Mouse (Mus musculus) adrenal gland, postnatal 25 days (tissue): ENCODE measurements around the gene Kif1a. TPM values are rescaled to one million over a fixed set of nuclear protein-coding genes. Genes with fewer than 3 reads are reported as not detected.

Source experiments
- DNase-seq: peaks from one replicate; pipeline ENCODE4 v3.0.0; 2021; ENCODE audit warnings: mixed read lengths
- long read RNA-seq: library from polyadenylated mRNA; stranded (forward); transcript quantifications from one replicate; pipeline ENCODE4 v2.0.0, GENCODE M21; 2021
- total RNA-seq: library from RNA; stranded (reverse); gene quantifications from 2 replicates; pipeline ENCODE4 v1.2.3, GENCODE M21; 2021

Kif1a gene
- 15.6 and 26.0 TPM in 2 replicates for total RNA-seq
- long read RNA-seq, partial matches to known transcripts, result 5 of 9 reads
- long read RNA-seq, other reads (novel, unspliced or antisense), result 4 of 9 reads

DNA sequence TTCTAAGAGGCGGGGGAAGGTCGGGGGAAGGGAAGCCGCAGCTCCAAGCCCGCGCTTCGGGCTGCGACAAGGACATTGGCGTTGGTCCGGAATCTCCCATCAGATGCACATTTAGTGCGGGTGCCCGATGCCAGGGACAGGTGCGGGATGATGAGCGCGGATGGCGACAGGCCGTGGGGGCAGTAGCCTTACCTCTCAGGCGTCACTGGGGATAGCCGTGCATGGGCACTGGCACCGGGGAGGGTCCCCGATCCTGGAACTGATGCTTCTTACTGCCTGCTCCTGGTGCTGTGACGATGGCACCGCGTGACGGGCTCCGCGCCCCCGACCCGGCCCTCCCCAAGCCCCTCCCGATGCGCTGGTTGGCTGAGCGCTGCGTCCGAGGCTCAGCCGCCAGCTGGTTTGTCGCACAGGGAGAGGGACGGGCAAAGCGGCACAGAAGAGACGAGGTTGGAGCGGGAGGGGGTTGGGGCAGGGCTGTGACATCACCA is at the start of gene Kif1a:
Gene Kif1a, minus strand, starts transcription at position 381 of the 491 bp plus-strand sequence.
- DNase-seq, result peak; percentile 62

DNA sequence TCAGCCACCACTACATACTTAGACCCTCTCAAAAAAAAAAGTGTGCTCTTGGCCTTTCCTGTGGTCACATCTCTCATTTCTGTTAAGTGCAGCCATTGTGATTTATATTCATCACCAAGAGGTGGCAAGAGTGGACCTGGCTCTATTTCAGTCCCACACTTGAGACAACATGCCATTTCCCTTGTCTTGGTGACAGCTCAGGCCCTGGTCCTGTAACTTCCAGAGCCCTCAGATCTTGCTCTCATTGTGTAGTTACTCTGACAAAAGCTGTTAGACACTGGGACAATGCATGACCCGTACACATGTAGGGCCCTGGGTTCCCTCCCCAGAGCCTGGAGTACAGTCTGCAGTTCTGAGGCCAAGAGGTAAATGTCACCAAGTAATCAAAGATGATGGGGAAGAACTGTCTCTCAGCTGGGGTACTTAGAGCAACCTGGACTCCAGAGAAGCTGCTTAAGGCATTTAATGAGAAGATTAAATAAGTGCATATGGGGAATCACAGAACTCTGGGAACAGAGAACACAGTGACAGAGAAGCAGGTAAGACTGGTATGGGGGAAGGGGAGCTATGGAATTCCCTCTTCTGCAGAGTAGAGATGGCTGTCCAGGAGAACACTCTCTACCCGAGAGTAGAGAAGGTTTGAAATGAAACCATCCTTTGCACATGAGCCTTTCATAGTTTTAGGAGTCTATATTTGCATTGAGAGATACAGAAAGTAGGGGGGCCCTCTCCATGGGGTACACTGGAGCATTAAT is 49.3 kb upstream of the Kif1a start:
- no peak for DNase-seq

DNA sequence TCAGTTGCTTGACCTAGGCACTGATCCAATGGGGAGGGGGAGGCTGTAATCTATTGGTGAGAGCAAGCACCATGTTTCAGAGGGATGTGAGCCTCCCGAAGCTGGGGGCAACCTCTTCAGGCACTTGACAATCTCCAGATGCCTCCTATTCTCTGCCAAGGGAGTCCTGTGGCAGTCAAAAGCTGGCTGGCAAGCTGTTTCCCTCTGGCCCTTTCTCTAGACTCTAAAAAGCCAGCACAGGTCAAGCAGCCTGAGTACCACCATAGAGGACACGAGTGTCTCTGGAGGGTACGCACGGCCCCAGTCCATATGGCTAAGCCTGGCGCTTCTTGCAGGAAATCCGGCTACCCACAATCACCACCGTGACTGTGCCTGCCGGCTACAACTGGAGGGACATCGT is 42.4 kb upstream of the Kif1a start:
- no peak for DNase-seq

DNA sequence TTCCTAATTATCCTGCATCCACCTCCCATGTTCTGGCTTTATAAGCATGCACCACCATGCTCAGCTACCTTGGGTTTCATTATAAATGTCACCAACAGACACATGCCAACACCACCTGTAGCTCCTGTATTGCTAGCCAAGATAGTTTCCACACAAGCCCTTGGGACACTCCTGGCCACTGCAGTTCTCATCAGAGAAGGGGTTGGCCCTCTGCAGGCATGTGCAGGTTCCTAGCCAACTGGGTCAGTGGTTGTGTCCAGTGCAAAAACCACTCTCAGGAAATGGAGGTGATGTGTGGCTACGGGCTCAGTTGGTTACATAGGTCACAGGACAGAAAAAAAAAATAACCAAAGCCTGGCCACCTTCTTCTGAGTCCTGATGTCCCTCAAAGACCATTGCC is 41.1 kb upstream of the Kif1a start:
- DNase-seq, result peak; percentile 19

DNA sequence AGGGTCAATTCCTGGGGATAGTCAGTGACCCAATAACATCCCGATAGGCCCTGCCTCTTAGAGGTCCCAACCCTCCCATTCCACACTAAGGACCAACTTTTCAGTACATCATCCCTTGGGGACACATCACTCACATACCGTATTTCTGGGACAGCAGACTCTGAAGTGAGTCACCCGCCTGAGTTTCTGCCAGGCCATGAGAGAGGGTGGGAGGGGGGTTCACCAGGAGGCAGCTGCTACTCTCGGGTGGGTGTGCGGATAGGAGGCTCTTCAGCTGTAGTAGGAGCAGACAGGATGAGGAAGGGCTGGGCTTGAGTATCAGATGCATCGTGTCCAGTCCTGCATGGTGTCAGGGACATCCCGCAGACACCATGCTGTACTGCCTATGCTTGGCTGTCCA is 38.0 kb upstream of the Kif1a start:
- no peak for DNase-seq

DNA sequence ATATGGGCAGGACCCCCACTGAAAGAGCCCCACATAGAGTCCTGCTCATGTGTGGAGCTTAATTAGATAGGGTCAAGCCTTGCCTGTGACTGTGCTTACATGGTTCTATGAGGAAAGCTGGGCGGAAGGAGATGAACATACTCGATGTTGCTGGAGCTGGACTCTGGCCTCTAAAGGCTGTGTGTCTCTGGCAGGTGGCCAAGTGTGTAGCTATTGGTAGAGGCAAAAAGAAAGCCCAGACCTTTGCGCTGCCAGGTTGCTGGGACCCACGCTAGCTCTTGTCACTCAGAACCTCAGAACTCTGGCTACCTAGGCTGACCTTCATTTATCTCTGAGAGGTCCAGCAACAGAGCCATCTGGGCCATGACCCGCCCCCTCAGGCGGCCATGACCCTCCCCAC is 36.8 kb upstream of the Kif1a start:
- peak; percentile 20 for DNase-seq

DNA sequence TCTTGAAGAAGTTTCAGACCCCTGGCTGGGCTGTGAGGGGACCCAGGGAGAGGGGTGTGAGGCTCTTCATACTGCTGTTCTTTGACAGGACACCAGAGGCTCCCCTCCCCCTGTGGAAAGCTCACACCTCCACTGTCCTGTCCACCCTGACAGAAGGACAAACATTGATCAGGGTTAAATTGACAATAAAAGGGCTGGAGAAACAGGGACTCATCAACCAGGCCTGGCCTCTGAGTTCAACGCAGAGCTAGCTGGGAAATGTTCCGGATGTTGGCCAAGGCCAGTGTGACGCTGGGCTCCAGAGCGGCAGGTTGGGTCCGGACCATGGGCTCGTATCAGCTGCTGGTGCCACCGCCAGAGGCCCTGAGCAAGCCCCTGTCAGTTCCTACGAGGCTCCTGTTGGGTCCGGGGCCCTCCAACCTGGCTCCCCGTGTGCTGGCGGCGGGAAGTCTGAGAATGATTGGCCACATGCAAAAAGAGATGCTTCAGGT is 33.3 kb upstream of the Kif1a start, which contains the start of gene Agxt:
Gene Agxt, plus strand, starts transcription at position 205 of the 491 bp plus-strand sequence.
- no peak for DNase-seq

DNA sequence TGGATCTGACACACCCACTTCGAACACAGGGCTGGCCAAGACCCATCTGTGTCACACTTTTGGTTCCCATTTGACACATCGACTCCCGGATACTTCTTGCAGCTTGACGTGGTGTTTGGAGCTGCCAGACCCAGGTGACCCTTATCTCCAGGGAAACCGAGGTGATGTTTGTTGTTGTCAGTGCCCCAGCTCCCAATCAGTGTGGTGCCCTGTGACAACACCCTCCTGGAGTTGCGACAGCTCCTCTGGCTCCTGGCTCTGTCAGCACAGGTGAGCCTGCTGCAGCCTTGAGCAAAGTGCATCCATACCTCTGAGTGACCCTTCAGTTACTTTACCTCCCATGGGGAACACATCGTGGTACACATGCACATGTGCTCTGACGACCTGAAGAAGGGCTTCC is 30.9 kb upstream of the Kif1a start:
- DNase-seq, result no peak

DNA sequence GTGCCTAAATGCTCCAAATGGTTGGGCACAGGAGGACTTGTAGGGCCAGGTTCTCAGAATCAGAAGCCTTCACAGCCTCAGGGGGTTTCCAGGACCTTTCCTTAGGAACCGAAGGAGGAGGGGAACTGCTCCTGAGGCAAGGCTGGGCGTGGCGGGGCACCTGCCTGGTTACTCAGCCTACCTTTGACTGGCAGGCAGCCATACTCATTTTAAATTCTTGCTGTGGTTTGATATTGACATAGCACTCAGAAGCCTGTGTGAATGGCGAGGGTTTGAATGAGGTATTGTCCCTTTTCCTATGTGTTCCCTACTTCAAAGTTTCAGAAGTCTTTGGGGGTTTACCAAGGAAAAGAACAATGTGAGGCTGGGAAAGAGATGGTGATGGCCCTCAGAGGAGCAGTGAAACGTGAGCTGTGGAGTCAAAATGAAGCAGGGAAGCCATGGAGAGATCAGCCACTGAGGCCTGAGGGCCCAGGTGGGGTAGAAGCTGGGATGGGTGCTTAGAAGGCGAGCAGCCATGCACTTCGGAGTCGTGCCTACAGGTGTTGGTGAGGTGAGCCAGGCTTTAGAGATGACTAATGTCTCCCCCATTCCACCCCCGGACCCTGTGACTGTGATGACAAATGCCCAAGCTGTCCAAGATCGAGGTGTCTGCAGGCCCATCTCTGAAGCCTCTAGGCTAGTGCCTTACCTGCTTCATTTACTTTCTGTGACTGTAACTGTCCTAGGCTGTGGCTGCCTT is 28.7 kb upstream of the Kif1a start:
- no peak for DNase-seq

DNA sequence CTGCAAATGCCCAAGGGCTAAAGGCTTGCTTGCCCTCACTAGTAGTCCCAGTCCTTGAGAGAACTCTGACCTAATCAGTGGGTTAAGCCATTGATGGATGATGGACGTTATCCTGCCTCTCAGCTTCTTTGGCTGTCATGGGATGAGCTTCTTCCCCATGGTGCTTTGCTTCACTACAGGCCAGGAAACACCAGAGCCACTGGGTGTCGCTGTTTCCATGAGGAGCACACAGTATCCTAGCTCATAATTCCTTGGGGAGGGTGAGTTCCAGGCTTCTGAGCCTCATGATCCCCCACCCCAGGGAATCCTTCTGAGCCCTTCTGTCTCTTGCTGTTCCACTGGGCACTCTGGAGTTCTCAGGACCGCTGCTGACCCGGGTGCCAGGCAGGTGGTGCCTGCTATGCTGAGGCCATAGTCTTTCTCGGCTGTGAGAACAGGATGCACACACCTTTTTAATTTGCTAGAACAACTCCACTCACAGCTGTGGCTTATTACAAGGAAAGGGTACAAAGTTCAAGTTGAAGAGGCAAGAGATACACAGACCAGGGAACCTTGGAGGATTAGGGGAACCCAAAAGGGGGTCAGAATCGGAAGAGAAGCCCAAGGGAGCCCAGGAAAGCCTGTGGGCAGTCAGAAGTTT is 27.1 kb upstream of the Kif1a start:
- DNase-seq, result peak; percentile 65

DNA sequence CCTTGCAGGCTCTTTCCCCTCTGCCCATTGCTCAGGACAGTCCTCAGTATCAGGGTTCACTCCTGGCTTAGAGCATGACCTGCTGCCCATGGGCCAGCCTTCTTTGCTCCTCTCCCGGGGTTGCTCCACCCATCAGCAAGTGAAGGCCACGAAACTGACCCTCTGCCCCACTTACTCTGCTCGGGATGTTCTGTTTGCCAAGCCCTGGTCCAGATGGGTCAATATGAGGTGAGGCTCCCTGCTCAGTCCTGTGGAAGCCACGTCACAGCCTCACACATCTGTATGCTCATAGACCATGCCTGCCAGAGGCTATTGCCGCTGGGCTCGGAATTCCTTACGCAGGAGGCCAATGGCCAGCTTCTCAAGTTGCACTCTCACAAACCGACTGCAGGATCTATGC is 26.5 kb upstream of the Kif1a start:
- DNase-seq, result no peak

DNA sequence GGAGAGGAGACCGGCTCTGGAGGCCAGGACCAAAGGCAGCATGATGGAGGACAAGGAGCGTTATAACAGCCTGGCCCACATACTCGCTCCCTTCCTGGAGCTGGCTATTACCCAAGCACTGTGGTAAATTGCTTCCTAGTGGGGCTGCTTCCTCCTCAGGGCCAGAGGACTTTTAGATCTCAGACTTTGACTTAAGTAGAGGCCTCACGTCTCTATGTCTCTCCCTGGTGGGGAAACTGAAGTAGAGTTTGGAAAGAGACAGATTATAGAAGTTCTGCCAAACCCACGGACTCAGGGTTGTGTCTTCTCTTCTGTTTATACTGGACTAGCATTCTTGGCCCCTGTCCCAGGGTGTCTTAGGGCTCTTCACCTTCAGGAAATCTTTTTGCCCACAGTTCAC is 23.5 kb upstream of the Kif1a start:
- no peak for DNase-seq

DNA sequence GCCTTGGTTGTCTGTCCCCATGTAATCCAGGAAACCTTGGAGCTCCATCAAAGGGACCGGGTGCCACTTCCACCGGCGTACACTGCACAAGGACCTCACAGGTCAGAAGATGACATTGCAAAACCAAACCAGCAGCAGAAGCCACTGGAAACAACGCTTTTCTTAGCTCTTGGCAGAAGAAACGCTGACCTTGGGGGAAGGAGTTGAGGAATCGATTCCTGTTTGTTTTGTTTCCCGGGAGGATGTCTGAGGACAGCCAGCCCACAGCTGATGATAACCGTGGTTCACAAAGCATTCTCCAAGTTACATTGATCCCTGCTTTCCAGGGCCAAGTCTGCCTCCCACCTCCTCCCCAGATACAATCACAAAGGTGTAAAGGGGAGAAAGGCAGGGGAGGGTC is 22.3 kb upstream of the Kif1a start:
- DNase-seq, result no peak

DNA sequence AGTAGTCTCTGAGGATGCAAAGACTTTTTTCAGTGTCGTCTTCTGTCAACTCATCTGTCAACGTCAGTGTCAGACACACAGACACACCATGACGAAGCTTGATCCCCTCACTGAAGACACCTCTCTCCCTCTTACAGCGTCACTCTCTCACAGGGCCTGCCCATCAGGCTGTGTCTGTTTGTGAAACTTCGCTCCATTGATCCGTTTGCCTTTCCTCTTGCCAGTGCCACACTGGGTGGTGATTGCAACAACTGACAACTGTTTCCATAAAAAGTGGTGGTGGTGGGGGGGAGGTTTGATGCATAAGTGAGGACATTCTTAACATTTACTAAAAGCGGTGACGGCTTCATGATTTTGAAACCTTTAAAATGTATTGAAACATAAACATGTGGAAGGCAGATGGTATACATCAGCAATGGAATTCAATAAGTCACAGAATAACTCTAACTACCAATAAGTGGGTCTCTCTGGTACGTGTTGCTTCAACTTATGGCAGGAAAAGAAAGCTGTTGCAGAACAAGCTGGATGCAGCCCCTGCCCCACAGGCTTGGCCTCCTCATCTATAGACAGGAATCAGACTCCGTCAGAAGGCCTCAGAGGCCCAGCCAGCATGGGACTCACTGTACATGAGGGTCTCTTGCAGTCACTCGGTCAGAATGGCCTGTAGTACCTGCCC is 21.6 kb upstream of the Kif1a start:
- no peak for DNase-seq

DNA sequence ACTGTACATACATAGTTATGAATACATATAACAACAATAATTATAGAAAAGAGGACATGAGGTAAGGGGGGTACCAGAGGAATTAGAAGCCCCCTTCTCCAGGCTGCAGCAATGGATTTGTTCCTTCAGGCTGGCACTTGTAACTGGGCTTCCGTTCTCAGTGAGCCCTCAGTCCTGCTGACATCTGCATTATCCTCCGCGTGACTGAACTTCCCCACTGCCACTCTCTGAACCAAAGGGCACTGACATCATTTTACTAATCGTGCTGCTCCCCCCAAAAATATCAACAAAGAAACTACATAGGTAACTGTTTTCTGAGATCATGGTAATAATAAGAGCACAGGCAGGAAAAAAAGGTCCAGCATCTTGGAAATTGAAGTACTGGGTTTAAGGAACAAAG is 17.1 kb upstream of the Kif1a start:
- no peak for DNase-seq

DNA sequence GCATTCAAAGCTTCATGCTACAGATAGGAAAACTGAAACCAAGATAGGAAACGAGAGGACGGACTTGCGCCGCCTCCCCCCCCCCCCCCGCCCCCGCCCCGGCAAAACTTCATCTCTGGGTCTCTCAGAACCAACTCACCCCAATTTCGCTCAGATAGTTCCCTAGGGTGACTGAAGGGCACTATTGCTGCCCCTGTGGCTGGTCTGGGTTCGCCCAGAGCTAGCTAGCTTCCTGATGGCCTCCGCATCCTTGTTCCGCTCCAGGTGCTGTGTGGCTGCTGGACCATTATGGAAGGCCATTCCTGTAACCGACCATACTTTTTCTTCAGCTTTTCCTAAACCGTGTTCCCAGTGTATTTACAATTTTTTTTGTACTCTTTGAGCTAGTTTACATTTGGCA is 13.7 kb upstream of the Kif1a start:
- no peak for DNase-seq

DNA sequence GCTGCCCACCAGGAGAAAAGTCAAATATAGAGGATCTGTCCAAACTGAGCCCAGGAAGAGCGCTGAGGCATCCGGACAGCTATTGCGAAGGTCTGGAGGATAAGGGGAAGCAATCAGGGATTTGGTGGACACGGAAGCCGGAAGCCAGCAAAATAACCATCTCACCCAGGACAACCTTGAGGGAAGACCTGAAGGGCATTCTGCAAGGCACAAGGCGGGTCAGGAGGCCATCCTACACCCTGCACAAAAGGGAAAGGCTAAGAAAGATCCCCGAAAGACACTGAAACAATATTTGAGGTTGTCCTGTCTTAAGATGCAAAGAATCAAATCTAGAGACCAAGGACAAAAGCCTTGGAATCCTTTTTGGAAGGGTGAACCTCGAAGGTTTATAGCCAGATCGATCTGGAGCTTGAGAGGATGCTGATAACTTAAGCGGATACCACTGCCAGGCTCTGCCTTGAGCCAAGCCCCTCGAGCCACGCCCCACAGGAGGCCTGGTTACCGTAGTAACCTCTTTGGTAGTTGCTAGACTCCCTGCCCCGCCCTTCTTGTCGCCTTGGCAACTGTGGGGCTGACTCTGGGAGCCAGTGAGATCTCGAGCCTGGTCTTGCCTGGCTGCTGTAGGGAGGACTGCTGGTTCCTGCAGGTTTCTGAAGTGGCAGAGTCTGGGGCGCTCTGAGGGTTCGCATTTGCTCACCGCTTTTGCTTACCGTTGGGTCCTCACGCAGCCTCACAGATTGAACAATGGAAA is 13.1 kb upstream of the Kif1a start:
- peak; percentile 68 for DNase-seq

DNA sequence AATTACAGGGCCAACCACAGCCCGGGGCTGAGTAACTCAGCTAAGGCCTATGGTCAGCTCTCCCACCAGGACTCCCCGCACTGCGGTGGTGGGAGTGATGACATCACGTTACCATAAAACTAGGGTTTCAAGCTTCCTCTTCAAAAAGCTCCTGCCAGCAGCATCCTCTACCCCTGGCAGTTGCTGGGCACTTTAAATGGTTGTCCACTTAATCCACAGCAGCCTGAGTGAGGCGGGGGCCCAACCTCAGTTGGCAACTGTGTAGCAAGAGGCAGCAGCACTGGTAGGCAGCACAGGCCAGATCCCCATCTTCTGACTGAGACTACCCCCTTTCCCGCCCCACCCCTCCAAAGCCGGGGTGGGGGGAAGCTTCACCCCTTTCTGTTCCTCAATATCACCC is 949 bp upstream of the Kif1a start:
- DNase-seq, result no peak

DNA sequence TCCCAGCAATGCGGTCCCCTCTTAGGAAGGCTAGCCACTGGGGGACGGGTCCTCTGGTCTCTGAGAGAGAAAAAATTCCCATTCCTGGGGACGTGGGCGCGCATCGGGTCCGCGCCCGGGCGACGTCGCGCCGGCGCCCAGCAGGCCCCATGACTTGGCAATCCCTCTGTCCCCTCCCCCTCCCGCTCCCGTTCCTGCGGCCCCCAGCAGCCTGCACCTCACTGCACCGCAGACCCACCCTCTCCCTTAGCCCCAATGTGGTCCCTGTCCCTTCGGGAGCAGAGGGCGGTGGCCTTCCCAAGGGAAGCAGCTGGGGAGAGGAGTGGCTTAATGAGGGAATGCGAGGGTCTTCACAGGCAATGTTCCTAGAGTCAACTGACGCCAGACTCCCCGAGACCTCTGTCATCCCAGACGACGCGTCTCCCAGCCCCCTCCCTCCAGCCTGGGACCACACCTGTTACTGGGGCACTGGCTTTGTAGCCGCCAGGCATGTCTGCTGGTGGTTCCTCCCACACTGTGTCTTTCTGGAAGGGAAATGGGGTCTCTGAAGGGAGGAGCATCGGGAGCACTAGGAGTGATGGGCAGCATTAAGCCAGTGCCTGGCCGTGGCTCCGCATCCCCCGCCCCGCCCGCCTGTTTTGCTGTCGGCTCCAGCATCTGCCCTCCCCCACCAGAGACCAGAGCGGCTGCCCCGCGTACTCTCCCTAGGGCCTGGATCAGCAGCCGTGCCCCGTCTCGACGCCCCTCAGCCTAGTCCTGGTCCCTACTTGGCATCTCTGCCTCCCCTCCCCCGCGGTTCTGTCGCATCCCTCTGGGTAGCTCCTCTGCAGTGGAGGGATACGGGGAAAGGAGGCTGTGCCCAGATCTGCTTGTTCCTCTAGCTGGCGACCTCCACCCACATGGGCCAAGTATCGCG is 917 bp downstream of the Kif1a start:
- peak; percentile 33 for DNase-seq

DNA sequence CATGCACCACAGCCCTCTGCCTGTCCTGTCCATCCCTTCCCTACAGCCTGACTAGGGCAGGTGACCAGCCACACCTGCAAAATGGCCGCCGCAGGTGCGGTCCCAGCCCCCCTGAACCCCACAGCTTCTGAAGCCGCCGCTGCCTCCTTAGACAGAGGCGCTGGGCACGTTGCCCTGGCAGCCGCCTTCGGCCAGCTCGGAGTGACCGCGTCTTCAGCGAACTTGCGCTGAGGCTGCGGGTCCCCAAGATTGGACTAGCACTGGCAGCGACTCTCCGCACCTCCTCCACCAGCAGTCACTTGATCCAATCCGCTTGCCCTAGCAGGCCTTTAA is 1.5 kb downstream of the Kif1a start:
- peak; percentile 42 for DNase-seq
